Mouse (Mus musculus) C2C12 (cell line): ENCODE measurements around the gene Dock1.

ENCODE experiments used
- CTCF ChIP-seq: IDR thresholded peaks from one replicate; pipeline ENCODE4 v1.5.1; 2011; ENCODE audit not compliant: control insufficient read depth, insufficient read depth, insufficient read length
- MYOD1 ChIP-seq: IDR thresholded peaks from one replicate; pipeline ENCODE4 v1.6.1; 2011; ENCODE audit warnings: low read depth; ENCODE audit not compliant: control insufficient read depth, insufficient read length

DNA sequence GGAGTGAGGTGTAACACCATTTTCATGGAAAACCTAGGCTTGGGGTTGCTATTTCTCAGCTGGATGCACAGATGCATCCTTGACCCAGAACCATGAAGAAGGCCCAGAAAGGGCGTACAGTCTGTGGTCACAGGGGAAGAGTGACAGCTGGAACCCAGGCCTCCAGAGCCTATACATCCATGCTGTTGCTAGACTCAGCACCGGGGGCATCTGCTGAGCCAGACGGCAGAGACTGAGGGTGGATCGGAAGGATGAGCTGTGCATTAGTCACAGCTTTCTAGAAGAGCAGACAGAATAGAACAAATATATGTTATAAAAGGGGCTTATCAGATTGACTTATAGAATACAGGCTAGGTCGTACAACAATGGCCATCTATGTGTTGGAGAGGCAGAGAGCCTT is 534.7 kb downstream of the Dock1 start:
- TF ChIP-seq CTCF: no peak
- TF ChIP-seq MYOD1: peak; percentile 48
